Mouse (Mus musculus): Measurements from ENCODE around the gene Ugt1a8.
"Not testable (repeated sequence)": the region's sequence is repeated elsewhere in the genome, so short reads cannot be mapped to it uniquely, and the experiment has no call there.

The Ugt1a8 gene

DNA sequence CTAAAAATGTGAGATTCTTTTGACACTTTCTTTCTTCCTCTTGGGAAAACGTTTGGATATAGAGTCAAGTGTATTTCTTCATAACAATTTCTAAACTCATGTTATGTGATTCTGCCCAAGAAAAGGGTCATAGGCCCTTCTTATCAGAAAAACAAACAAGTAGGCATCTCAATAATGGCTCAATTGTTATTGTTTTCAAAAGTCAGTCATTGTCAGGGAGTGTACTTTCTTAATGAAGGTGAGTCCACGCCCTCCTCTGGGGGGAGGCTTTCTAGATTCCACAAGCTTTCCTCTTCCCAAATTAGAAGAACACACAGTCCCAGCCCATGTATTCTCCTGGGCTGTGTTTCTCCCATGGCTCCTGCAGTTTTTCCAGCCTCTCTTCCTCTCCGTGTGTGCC lies at the start of gene Ugt1a8:
TSS of gene Ugt1a8 (plus strand) at position 301 of the 400 bp plus-strand sequence.
- DNase-seq = no peak

GRCm38 (mm10) chr1:88043044-88043443 lies 44.6 kb upstream of the Ugt1a8 start:
- DNase-seq = not testable (repeated sequence)

DNA sequence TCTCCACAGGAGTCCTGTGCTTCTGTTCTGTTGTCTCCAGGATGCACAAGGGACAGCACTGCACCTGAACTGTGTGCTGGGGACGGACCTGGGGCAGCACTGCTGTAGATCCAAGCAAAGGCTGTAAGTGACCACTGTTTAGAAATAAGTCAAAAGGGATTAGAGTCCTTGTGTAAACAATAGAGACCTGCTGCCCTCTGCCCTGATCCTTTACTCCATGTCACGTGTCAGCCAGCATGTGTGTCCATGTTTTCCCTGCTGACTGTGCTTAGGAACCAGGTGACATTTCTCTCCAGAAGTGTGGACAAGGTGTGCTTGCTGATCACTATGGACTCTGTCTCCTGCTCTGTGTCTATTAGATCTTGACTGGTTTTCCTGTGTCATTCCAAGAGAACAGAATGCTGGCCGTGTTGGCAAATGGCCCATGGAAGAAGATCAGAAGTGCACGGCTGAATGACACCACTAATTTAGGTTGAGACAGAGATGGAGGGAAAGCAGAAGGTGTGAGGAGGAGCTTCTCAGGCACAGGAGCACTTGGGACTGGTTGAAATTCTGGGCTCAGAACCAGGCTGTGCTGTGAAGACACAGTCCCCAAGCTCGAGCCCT lies 42.7 kb upstream of the Ugt1a8 start:
- not testable (repeated sequence) for DNase-seq

GRCm38 (mm10) chr1:88047408-88047807 lies 40.2 kb upstream of the Ugt1a8 start:
- DNase-seq = not testable (repeated sequence)

GRCm38 (mm10) chr1:88055088-88055487 lies 32.5 kb upstream of the Ugt1a8 start, which contains the start of gene Ugt1a10:
Ugt1a10 (plus strand) TSS chr1:88055388.
- no peak for DNase-seq

DNA sequence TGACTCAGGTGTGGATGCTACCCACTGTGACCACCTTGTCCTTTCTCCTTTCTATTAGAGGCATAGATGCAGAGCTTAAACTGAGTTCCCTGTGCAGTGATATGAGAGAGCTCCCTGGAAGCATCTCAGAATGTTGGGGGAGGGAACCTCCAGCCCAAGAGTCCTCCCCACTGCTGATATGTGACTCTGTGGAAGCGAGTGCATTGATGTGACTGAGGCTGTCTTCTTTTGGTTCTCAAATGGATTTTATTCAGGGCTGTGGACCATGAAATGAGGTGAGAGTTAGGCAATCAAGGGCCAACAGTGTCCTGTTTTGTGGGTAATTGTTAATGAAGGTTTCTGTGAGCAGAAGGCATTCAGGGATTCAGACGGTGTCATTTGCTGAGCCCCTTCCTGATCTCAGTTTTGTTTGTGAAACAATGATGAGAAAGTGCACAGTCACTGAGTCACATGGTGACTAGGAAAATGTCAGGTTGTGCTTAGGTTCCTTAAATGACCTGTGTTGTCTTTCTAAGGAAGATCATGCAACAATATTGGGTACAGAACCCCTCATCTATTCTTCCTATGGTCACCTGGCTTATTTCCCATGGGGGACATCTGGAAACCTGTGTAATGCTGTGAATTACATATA lies 21.0 kb upstream of the Ugt1a8 start:
- not testable (repeated sequence) for DNase-seq

DNA sequence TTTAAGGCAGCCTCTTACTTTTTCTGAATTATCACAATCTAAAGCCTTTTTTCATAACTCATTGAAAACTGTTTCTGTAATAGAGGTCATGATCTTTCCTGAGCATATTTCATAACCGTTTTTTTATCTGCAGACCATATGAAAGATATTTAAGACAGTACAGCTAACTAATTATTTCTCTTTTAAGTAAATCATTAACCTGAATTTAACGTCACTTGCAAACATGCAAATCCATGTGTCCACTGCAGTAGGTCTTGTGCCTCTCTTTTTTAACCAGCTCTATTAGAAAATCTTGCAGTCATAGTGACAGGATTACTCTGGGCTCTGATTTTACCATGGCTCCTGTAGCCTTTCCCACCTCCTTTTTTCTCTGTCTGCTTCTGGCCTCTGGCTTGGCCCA lies 17.1 kb upstream of the Ugt1a8 start, which contains the start of gene Ugt1a9:
TSS of gene Ugt1a9 (plus strand) at position 306 of the 400 bp plus-strand sequence.
- no peak for DNase-seq

DNA sequence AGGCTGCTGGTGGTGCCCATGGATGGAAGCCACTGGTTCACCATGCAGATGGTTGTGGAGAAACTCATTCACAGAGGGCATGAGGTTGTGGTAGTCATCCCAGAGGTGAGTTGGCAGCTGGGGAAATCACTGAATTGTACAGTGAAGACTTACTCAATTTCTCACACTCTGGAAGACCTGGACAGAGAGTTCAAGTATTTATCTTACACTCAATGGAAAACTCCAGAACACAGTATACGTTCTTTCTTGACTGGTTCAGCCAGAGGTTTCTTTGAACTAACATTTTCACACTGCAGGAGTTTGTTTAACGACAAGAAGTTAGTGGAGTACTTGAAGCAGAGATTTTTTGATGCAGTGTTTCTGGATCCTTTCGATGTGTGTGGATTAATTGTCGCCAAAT lies 16.7 kb upstream of the Ugt1a8 start:
- no peak for DNase-seq

DNA sequence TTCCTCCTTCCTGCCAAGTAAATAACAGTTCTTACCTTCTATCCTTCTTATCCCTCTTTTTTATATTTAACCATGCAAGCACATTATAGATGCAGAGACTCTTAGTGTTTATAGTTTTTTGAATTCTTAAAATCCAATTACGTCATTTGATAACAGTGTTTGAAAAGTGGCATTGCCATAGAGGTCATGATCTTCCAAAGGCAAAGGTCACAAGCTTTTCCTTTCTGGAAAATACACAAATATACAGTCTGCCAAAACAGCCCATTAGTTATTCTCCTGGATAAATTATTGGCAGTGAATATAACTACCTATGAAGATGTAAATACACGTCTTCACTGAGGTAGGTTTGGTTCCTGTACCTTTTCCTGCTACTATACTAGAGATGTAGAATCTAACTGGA lies 13.1 kb upstream of the Ugt1a8 start:
- no peak for DNase-seq

GRCm38 (mm10) chr1:88077128-88077527 lies 10.5 kb upstream of the Ugt1a8 start:
- DNase-seq = no peak

- no peak for DNase-seq
Observed at GRCm38 (mm10) chr1:88081670-88082069, 5.9 kb upstream of the Ugt1a8 start.

DNA sequence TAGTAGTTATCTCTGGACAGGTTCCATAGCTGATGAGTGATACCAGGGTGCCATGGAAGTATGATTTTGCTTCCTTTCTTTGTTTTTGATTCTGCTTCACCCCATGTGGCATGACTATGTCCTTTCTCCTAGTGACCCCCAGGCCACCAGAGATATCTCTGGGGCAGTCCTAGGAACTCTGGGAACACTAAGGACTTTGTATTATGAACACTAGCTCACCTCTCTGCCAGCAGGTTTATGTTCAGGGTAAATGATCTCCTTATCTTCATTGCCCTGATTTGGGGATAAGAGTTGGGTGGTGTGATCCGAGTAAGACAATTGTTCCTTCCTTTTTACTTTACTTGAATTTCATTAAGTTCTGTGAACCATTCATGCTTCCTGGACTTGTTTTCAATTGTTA lies 1.5 kb upstream of the Ugt1a8 start:
- DNase-seq = no peak

DNA sequence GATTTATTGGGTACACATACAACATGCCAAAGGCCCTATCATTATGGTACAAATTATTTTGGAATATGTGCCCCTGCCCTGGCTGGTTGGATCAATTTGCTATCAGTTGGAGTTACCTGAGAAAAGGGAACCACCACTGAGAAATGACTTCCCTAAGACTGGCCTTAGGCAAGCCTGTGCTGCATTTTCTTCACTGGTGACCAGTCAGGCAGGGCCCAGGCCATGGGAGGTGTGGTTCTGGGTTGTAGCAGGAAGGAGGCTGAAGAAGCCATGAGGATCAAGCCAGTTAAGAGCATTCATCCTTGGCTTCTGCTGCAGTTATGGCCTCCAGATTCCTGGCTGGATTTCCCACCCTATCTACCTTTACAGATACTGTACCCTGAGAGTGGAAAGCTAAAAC lies 4.7 kb downstream of the Ugt1a8 start:
- no peak for DNase-seq

DNA sequence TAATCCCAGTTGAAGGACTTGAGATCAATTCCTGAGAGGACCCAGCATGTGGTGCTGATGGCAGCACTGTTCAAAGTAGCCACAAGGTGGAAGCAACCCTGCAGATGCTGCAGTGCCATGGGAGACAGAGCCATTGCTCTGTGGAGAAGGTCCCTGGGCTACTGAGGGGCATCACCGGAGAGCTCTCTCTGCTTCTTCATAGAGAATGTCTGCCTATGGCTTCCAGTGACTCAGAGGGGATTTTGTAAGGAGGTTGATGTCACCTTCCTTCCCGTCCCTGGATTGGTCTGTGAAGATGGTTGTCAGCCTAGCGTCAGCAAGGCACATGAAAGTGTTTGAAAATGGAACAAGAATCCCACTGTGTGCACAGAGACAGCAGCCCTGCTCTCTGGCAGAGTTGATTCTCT lies 6.7 kb downstream of the Ugt1a8 start:
- not testable (repeated sequence) for DNase-seq

GRCm38 (mm10) chr1:88094941-88095492 lies 7.4 kb downstream of the Ugt1a8 start, which contains the start of gene Ugt1a7c:
Ugt1a7c (plus strand) TSS chr1:88095062.
- DNase-seq = no peak

DNA sequence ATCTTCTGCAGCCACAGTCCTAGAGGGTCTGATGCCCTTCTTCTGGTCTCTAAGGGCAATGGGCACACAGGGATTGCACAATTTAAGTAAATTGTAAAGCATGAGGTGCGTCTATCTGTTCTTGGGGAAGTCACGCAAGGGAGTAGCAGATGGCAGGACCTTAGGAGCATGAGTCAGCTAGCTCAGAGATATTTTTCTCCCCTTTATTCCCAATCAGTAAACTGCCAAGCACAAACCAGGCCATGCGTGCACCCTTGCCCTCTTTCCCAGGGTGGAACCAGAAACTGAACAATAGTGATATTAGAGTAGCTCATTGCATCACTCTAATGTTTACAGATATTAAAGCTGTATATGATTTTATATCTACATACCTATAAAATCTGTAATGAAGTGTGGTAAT lies 10.9 kb downstream of the Ugt1a8 start:
- DNase-seq = not testable (repeated sequence)

DNA sequence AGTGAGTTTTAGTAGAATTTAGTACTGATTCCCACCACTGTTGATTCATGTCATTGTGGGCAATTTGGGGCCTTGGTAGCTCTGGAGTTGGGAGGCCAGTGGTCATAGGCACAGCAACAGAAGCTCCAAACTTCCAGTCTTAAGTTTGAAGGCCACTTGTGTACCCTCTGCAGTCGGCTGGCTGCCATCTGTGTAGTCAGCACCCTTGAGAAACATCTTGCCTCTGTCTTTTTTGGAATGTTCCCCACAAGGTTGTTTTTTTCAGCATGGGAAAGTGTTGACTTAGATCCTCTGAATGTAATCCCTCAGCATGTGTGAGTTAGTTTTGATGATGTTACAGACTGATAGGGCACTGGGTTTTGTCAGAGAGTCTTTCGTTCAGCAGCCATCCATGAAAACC lies 12.1 kb downstream of the Ugt1a8 start:
- not testable (repeated sequence) for DNase-seq

DNA sequence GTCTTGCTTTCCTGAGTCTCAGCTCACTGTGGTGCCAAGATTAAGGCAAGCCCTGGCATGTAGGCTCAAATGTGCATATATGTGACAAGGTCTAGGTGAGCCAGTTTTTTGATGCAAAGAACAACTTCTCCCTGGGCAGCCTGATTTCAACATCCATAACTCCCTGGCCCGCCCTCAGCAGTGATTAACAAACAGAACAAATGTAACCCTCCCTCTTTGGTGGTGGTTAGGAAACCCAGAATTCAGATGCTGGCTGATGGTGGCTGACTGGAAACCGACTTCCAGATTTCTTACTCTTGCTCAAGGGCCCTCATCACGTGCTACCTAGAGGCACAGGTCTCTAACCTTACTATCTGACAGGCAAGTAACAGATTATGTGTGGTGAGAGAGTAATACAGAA lies 15.4 kb downstream of the Ugt1a8 start, which contains the start of gene Ugt1a6b:
TSS of gene Ugt1a6b (plus strand) at position 234 of the 400 bp plus-strand sequence.
- not testable (repeated sequence) for DNase-seq

DNA sequence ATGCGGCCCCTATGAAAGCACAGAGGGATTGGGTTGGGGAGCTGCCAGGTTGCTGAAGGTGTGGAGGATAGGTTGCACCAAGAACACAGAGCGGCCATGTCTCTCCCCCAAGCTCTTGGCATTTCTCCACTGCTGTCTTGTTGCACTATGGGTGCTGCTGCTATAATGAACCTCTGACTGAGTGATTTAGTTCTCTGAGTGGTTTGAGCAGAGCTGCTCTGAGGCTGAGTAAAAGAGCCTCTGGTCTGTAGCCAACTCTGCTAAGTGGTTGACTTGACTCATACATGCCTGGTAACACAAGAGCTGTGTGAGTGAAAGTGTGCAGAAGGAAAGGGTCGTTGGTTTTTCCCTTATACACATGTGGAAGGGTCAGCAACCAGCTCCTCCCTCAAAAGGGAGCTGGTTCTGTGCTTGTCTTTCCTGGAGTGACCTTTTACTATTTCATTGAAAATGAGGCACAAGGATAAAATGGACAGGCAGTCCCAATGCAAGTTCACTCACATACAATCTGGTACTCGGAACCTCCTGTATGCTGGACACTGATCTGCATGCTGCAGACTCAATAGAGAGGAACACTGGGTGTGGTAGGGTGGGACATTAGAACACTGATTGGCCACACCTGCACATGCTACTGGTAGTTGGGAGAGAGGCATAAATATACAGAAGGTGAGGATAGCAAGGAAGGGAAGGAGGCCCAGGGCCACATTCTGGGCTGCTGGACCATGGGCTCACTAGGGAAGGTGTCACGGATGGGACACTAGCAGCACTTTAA lies 16.3 kb downstream of the Ugt1a8 start:
- not testable (repeated sequence) for DNase-seq

- DNase-seq = no peak
Observed at GRCm38 (mm10) chr1:88104667-88105430, 17.2 kb downstream of the Ugt1a8 start.

GRCm38 (mm10) chr1:88105656-88106055 lies 18.0 kb downstream of the Ugt1a8 start:
- DNase-seq = no peak

DNA sequence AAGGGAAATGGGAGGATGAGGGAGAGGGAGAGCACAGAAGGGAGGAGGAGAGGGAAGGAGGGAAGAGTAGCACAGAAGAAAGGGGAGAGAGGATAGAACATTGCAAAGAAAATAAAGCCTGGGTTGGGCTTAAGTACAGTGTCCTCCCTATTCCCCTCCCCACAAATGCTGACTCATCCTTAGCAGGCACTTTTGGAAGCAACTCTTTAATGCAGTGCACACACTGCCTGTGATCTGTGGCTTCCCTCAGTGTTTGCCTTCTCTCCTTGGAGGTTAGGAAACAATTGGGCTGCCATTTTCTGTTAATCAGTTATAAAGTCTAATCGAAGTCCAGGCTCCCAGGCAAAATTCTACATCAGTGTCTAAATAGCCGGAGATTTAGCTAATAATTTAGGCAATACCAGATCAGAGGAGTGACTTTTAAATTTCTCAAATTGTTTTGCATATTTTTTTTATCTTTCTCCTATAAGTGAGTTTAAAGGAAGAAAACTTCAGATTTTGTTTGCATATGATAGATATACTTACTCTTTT lies 21.5 kb downstream of the Ugt1a8 start:
- DNase-seq = not testable (repeated sequence)
